Mouse (Mus musculus) liver, postnatal 0 days (tissue): ENCODE measurements around the gene Plekhh1. TPM values are rescaled to one million over a fixed set of nuclear protein-coding genes. Genes with fewer than 3 reads are reported as not detected.

Experiments
- ATAC-seq: fragments of 200-750 bp; cut with Nextera tagmentation; 2 replicates; pipeline ENCODE4 v1.8.0; 2017; ENCODE audit warnings: mild to moderate bottlenecking, moderate library complexity
- DNase-seq: peaks from one replicate; pipeline ENCODE4 v3.0.0-alpha.2; 2016
- H3K27ac ChIP-seq: fragments of 300-500 bp; sonication (generic); 2 replicates; pipeline ENCODE4 v1.5.1; 2014; ENCODE audit warnings: antibody characterized with exemption, moderate library complexity, mild to moderate bottlenecking, low read depth
- H3K27me3 ChIP-seq: fragments of 300-500 bp; sonication (generic); 2 replicates; pipeline ENCODE4 v1.6.1; 2014; ENCODE audit warnings: low read length, control low read depth, mixed read lengths; ENCODE audit not compliant: insufficient read depth
- H3K36me3 ChIP-seq: fragments of 300-500 bp; sonication (generic); replicated peaks from 2 replicates; pipeline ENCODE4 v1.6.1; 2014; ENCODE audit warnings: mild to moderate bottlenecking, control low read depth, low read length, moderate library complexity, mixed read lengths; ENCODE audit not compliant: insufficient read depth
- H3K4me1 ChIP-seq: fragments of 300-500 bp; sonication (generic); 2 replicates; pipeline ENCODE4 v1.6.1; 2014; ENCODE audit warnings: antibody characterized with exemption, mild to moderate bottlenecking, control low read depth; ENCODE audit not compliant: insufficient read depth
- H3K4me2 ChIP-seq: fragments of 300-500 bp; sonication (generic); 2 replicates; pipeline ENCODE4 v1.6.1; 2014; ENCODE audit warnings: low read depth, mild to moderate bottlenecking, low read length, moderate library complexity, mixed read lengths
- H3K4me3 ChIP-seq: fragments of 300-500 bp; sonication (generic); 2 replicates; pipeline ENCODE4 v1.5.1; 2014; ENCODE audit warnings: low read depth, low read length
- H3K9ac ChIP-seq: fragments of 300-500 bp; sonication (generic); replicated peaks from 2 replicates; pipeline ENCODE4 v1.6.1; 2014; ENCODE audit warnings: mild to moderate bottlenecking, moderate library complexity
- H3K9me3 ChIP-seq: fragments of 300-500 bp; sonication (generic); 2 replicates; pipeline ENCODE4 v1.6.1; 2016; ENCODE audit warnings: mild to moderate bottlenecking, control low read depth, low read length, mixed read lengths
- CTCF ChIP-seq: sonication (generic); IDR thresholded peaks from 2 replicates; pipeline ENCODE4 v1.5.1; 2016; ENCODE audit warnings: antibody characterized with exemption, low read depth
- EP300 ChIP-seq: IDR thresholded peaks from 2 replicates; pipeline ENCODE4 v1.6.1; 2016; ENCODE audit warnings: antibody characterized with exemption, low read depth, mild to moderate bottlenecking
- WGBS: fragments of 180-500 bp; shearing (Covaris S2); extraction: QIAGEN DNeasy Blood & Tissue Kit; methylation state at CpG from one replicate; pipeline ENCODE4 v1.1.7; 2014; ENCODE audit not compliant: insufficient replicate concordance; 5-methylcytosine and 5-hydroxymethylcytosine counted together
- polyA plus RNA-seq: library from polyadenylated mRNA; unstranded; fragments of >200 nt; fragmentation: Nextera tagmentation; extraction: Ambion mirVana; gene quantifications from 2 replicates; pipeline ENCODE4 v1.2.1, GENCODE M21; 2015

Plekhh1 gene
- polyA plus RNA-seq, 1 experiment from 2014 or later = 0.22 TPM

DNA sequence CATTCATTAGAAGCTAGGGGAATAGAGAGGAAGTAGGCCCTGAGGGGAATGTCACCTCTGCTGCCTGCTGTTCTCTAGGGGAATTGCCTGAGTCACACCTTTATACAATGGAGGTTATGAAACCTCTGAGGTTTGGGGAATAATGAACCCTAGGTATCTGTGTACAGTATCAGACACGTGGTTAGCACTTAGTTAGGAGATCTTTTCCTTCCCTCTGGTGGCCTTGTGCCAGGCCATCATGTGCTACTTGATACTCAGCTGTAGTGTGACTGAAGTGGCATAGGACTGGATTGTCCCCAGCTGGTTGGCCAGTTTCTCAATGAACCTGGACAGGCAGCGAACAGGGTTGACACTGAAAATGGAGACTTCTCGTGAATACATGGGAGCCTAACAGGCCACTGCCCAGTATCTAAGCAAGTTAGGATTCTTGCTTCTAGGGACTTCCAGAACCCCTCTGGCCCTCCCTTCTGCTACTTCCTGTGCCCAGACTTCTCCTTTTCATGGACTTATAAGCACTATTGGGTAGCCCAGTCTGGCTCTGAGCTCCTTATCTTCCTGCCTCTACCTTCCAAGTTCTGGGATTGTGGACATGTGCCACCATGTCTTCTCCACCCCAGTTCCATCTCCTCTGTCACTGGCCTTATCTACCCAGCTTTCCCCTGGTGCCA lies 21.7 kb downstream of the Plekhh1 start:
- H3K27me3 ChIP-seq = no peaks in the 10 kb centered on the region
- ATAC-seq (no peak), DNase-seq (no peak)
- no peak overlapping the region for H3K4me2 ChIP-seq
- H3K36me3 ChIP-seq = no peaks in the 10 kb centered on the region
- H3K4me3 ChIP-seq = no peak overlapping the region
- no peak overlapping the region for H3K27ac ChIP-seq
- no peaks in the 10 kb centered on the region for H3K9me3 ChIP-seq
- H3K4me1 ChIP-seq = peaks cover 3% of the 10 kb centered on the region; the same call in 1 of the 2 replicates
- TF ChIP-seq EP300 = no peak
- TF ChIP-seq CTCF = no peak
- 55% methylated on average over 3 of the region's 3 CpGs for WGBS
- no peak overlapping the region for H3K9ac ChIP-seq

DNA sequence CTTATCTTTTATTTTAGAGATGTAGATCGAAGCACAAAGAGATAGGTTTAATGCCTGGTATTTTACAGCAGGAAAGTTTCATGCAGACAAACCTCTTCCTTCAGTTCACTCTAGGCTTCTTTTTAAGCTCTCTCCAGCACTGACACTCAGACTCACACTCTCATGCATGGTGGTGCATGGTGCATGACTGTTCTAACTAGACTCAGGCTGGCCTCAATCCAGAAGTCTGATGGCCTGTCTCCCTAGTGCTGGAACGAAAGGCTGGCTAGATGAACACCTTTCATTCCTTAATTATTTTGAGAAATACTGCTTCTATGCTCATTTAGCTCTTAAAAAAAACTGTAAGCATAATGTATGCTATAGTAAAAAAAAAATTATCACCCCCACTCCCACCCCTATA lies 23.1 kb downstream of the Plekhh1 start:
- no peaks in the 10 kb centered on the region for H3K36me3 ChIP-seq
- no peak for TF ChIP-seq CTCF
- TF ChIP-seq EP300 = no peak
- no peak overlapping the region for H3K9ac ChIP-seq
- no peaks in the 10 kb centered on the region for H3K9me3 ChIP-seq
- H3K4me1 ChIP-seq = peaks cover 3% of the 10 kb centered on the region; the same call in 1 of the 2 replicates
- DNase-seq = no peak
- H3K27me3 ChIP-seq = no peaks in the 10 kb centered on the region
- H3K27ac ChIP-seq = no peak overlapping the region
- H3K4me2 ChIP-seq = no peak overlapping the region
- no peak for ATAC-seq
- 77% methylated on average over 2 of the region's 2 CpGs for WGBS
- H3K4me3 ChIP-seq = no peak overlapping the region

DNA sequence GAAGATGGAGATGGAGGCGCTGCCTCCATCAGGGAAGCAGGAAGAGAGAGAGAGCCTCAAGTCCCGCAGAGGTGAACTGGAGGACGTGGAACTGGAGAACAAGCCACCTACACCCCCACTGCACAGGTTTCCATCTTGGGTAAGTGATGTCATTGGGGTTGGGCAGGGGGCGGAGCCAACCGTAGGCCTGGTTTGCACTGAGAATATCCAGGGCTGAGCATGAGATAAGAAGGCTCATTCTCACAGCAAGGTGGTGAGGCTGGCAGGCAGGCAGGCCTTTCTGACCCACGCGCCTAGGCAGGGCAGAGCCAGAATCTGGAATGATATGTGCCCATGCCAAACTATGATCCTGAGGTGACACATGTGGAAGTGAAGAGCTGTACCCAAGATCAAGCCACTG lies 26.3 kb downstream of the Plekhh1 start:
- no peak for TF ChIP-seq EP300
- H3K27ac ChIP-seq = no peak overlapping the region
- no peaks in the 10 kb centered on the region for H3K9me3 ChIP-seq
- WGBS = 71% methylated on average over 7 of the region's 7 CpGs
- no peak overlapping the region for H3K4me3 ChIP-seq
- H3K4me2 ChIP-seq = no peak overlapping the region
- DNase-seq = peak; percentile 25
- H3K9ac ChIP-seq = no peak overlapping the region
- no peaks in the 10 kb centered on the region for H3K36me3 ChIP-seq
- H3K27me3 ChIP-seq = no peaks in the 10 kb centered on the region
- no peak for ATAC-seq
- peaks cover 4% of the 10 kb centered on the region for H3K4me1 ChIP-seq

DNA sequence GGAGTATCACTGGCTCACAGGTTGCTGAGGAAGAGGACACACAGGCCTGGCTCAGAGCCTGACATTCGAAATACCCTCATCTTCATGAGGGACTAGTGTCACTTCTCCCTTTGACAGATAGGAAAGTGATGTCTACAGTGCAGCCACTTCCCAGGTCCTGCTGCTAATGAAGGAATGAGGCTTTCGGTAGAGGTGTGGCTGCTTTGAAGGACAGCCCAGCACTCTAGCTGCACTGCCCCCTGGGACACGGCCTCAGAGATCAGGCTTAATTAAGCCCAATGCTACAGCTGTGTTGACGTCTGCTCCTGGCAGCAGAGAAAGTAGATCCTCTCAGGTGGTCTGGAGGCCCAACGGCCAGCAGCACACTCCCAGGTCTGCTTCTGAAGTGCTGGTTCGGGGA lies 30.6 kb downstream of the Plekhh1 start:
- H3K27ac ChIP-seq = no peak overlapping the region
- WGBS = 78% methylated on average over 6 of the region's 6 CpGs
- no peaks in the 10 kb centered on the region for H3K9me3 ChIP-seq
- H3K36me3 ChIP-seq = no peaks in the 10 kb centered on the region
- ATAC-seq = no peak
- no peak overlapping the region for H3K9ac ChIP-seq
- H3K4me1 ChIP-seq = peaks cover 2% of the 10 kb centered on the region; the same call in 1 of the 2 replicates
- DNase-seq = no peak
- H3K27me3 ChIP-seq = no peaks in the 10 kb centered on the region
- H3K4me2 ChIP-seq = no peak overlapping the region
- no peak for TF ChIP-seq CTCF
- TF ChIP-seq EP300 = no peak
- H3K4me3 ChIP-seq = no peak overlapping the region

DNA sequence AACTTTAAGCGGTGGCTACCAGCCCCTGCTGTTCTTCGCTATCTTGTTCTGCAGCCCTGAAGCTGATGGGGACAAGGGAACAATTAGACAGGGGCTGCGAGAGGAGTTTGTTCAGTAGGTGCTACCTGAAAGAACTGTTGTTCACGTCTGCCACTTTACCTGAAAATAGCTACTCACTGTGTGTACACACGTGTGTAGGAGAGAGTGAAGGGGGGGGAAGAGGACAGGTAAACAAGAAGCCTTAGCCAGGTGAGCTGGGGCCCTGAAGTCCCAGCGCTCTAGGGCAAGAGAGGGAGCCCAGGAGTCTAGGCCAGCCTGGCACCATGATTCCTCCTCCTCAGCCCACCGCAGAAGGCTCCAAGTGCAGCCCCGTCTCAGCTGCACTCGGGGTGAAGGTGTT lies 31.2 kb downstream of the Plekhh1 start:
- ATAC-seq (no peak), DNase-seq (no peak)
- Histone ChIP-seq H3K4me3 (no peak overlapping the region), H3K27me3 (no peaks in the 10 kb centered on the region), H3K9ac (no peak overlapping the region), H3K4me1 (peaks cover 2% of the 10 kb centered on the region; the same call in 1 of the 2 replicates), H3K9me3 (no peaks in the 10 kb centered on the region), H3K36me3 (no peaks in the 10 kb centered on the region), H3K27ac (no peak overlapping the region), H3K4me2 (no peak overlapping the region)
- TF ChIP-seq CTCF = no peak
- WGBS = 72% methylated on average over 9 of the region's 9 CpGs

DNA sequence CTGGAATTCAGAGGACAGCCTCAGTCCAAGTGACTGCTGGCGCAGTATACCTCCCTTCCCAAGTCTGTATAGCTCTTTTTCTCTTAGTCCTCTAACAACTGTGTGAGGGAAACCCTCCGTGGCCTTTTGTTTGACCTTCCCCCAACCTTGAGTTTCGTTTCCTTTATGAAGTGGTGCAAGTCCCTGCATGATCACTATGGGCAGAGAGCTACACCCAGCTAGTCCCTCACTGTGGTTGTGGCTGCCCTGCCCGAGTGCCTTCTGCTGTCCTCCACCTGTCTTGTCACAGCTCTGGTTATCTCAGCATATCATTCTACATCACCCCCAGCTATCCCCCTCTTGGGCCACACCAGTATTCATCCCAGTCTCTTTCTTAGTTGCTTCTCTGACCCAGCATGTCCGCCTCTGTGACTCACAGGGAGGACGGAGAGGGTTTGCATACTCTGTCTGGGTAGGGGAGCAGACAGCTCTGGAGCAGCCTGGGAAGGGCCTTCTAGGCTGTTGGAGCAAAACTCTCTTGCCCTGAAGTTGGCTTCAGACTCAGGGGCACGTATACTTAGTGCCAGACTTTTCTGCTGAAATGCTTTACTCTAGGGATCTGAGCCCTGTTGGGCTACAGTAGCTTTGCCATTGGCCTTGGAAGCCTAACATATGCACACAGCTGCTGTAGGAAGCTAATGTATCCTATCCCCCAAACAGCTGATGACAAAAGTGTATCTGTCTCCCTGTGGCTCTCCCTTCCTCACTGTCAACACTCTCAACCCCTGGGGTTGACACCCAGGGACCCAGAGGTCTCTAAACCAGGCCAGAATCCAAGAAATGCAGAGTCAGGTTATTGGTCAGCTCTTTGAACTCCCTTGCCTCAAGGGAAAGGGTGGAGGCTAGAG lies 32.0 kb downstream of the Plekhh1 start:
- TF ChIP-seq EP300 (no peak), CTCF (no peak)
- Histone ChIP-seq H3K27me3 (no peaks in the 10 kb centered on the region), H3K9ac (no peak overlapping the region), H3K4me3 (no peak overlapping the region), H3K36me3 (no peaks in the 10 kb centered on the region), H3K9me3 (no peaks in the 10 kb centered on the region), H3K4me1 (peaks cover 2% of the 10 kb centered on the region; the same call in 1 of the 2 replicates), H3K4me2 (no peak overlapping the region), H3K27ac (no peak overlapping the region)
- WGBS = 55% methylated on average over 7 of the region's 7 CpGs
- DNase-seq (no peak), ATAC-seq (no peak)
